Mouse (Mus musculus) spleen, adult 2 months (tissue): ENCODE results near the gene Ebp.

Experiments used
- CTCF ChIP-seq: fragments of 200-500 bp; IDR thresholded peaks from 2 replicates; pipeline ENCODE4 v1.5.1; 2011; ENCODE audit warnings: mild to moderate bottlenecking, inconsistent platforms; ENCODE audit not compliant: insufficient read depth, insufficient read length, insufficient replicate concordance; ENCODE audit errors: extremely low read depth
- POLR2A ChIP-seq: fragments of 200-500 bp; IDR thresholded peaks from 2 replicates; pipeline ENCODE4 v1.6.1; 2011; ENCODE audit warnings: low read depth, low read length, inconsistent platforms

DNA sequence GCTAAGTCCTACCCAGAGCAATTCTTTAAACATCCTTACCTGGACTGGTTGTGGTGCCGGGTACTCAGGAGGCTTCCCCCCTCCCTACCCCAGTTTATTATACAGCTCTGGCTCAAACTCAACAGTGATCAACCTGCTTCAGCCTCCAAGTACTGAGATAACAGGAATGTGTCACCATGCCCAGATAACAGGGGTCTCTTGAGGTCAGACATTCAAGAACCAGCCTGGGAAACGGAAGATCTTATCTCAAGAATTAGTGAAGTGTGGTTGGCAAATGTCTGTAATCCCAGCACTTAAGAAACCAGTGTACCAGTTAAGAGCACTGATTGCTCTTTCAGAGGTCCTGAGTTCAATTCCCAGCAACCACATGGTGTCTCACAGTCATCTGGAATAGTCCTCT is 24.8 kb upstream of the Ebp start:
- TF ChIP-seq CTCF (no peak), POLR2A (no peak)
